Mouse (Mus musculus): ENCODE data around the gene Stk11.
A peak's percentile ranks its signal among the peaks of the same experiment; 100 is the strongest.

Gene Stk11

DNA sequence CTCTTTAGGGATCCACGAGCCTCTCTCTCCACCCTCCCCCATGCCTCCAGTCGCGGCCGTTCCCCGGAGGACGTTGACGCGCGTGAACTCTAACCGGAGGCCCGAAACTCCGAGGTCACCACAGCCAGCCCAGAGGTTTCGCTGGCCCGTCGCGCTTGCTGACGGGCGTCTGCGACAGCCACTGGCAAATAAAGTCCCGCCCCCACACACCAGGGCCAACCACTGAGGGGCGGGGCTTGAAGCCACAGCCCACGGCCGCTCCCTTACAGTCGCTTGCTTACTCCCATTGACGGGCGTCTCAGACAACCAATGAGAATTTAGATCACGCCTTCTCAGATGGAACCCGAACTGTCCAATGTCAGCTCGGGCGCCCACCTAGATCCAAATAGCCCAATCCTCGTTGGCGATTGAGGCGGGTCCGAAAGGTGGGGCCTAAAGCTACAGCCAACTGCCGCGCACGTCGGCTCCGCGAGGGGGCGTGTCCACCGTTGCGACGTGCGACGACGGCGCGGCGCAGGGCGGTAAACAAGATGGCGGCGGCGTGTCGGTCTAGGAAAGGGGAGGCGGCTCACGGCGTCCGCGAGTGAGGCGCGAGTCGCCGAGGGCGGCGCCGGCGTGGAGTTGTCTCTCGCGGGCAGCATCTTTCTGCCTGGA lies at the start of gene Stk11:
Stk11 (plus strand) TSS at position 514 of the 654 bp plus-strand sequence.
- peak; percentile 100 for DNase-seq (ENCODE audit: low spot score)

DNA sequence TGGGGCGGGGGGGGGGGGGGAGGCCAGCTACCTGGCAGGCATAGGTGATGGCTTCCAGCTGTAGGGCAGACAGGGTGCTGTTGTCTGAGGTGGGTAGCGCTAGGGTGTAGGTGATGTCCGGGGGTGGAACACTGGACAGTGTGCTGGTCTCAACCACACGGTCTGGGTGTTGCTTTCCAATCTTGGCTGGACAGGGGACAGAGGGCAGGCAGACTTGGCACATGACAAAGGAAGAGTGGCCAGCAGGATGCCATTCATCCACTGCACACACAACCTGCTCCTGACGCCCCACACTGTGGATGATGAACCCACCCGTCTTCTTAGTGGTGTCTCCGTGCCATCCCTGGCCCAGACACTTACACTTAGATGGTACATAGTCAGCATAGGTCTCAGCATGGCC lies 46.4 kb upstream of the Stk11 start:
- no peak for DNase-seq (ENCODE audit: low spot score)

DNA sequence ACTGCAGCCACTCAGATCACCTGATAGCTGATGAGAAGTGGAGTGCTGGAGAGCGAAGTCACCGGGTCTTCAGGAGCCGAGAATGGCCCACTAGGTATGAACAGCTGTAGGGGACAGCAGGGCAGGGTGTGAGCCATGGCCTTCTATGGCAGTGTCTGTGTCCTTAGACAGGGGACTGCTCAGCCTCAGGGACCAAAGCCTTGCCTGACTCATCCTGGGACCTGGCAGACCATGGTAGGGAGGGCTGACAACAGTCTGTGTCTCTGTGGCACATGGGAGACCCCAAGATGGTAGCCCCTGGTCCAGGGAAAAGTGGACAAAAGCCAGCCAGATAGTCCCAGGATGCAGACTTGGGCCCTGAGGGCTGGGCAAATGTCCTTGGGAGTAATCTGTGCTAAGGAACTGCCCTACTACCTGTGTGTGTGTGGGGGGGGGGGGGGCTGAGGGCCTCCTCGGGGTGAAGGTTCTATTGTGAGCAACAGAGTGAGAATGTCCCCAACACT lies 45.6 kb upstream of the Stk11 start:
- no peak for DNase-seq (ENCODE audit: low spot score)

DNA sequence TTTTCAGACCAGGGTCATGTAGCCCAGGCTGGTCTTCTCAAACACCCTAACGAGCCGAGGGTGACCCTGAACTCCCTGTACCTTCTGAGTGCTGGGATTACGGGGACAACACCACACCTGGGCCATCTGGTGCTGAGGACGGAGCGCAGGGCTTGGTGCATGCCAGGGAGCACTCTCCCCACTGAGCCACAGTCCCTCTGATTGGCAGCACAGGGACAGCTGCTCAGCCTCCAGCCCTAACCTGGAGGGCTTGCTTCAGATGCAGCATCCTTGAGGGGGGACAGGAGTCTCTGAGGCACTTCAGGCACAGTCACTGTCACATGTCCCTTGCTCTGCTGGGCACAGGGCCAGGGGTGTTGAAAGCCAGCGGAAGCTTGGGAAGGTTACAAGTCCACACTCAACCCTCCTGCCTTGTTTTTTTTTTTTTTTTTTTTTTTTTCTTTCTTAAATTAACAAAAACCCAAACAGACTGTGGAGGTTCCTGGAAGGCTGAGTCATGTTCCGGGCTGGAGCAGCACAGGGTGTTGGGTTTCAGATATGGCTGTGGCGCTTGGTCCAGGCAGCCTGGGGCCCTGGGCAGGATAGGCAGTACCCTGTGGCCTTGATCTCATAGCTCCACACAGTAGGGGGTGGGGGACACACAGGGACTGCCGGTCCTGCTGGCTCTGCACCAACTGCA lies 44.6 kb upstream of the Stk11 start:
- peak; percentile 49 for DNase-seq (ENCODE audit: low spot score)

DNA sequence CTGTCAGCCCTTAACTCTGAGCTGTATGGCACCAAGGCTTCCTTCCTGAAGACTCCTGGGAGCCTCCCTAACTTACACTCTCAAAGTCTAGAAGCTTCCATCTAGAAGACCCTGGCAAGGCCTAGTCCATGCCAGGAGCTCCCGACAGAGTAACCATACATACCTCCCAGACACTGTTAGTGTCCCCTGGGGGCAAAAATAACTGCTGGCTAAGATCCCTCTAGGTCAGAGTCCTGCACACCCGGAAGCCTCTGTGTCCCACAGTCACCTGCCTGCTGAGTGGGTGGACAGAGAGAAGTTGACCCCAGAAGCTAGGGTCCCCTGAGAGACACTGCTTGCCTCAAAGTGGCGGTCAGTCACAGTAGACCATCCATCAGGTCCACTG lies 44.1 kb upstream of the Stk11 start:
- no peak for DNase-seq (ENCODE audit: low spot score)

DNA sequence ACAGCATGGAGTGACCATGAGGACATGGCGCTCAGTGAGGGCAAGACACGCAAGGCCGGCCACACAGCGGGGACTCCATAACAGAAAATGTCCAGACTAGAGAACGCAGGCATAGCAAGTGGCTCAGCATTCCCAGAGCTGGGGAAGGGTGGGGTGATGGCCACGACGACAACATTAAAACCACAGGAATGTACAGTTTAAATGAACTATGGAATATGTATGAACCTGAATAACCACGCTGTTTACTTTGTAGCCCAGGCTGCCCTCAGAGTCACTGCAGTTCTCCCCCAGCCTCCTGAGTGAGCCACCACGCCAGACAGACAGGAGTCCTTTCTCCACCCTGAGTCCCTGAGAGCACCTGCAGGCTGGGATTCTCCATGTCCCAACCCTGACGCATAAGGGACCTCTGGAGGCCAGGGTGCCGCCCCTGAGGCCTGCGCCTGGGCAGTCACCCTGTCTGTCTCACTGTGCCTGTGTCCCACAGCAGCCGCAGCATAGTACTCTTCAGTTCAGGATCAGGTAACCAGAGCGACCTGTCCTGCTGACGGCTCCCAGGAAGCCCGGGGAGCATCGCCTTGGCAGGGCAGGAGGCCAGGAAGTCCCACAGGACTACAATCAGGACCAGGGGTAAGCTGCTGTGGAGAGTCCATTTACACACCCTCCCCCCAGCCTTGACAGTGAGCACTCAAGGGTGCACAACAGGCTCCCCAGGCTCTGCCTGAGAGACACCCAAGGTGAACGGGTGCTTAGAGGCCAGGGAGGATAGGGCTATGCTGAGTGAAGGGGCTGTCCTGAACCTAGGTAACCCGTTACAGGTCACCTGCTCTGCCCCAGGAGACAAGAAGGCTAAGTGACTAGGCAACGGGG lies 42.7 kb upstream of the Stk11 start:
- DNase-seq (ENCODE audit: low spot score): no peak

DNA sequence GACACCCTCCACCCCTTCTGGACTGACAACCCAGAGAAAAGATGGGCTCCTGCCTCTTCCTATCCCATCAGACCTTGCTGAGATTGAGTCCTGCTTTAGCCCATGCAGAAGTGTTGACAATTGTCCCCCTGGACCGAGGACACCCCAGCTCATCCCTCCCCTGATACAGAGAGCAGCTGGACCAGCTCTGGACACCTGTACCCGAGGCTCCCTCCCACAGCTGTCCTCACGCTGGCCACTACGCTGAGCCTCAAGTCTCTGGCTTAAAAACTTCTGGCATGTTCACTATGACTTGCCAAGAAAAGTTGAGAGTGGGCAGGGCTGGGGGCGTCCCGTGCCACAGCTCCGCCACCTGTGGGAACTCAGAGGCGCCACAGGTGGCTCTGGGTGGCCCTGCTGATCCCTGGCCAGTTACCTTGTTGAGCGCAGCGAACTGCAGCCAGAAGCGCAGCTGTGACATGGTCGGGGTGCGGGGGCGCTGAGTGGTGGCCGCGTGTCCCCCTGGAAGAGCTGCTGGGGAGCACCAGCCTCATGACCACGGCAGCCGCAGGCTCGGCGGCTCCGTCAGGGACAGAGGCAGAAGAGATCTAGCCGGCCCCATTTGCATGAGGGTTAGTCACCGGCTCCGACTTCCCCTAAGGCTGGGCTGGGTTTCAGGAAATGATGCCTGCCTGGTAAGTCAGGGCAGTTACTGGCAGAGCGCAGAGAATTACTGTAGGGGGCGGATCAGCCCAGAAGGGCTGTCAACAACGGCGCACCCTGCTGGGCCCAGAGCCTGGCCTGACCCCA lies 40.6 kb upstream of the Stk11 start:
- peak; percentile 61 for DNase-seq (ENCODE audit: low spot score)

DNA sequence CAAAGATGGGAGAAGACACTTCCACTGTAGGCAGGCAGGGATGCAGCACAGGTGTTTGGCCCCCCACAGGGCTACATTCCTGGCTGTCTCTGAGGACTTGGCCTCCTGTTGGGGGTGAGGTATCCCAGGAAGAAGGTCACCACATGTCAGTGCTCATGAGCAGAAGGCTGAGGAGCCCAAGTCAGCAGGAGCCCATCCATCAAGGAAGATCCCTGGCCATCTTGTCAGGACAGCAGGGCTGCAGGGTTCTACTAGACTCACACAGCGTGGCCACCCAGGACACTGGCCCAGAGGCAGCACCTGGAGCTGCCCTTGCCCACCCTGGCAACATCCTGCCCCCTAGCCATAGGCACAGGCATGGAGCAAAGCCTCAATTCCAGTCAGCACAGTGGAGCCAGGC lies 39.7 kb upstream of the Stk11 start:
- DNase-seq (ENCODE audit: low spot score): no peak

DNA sequence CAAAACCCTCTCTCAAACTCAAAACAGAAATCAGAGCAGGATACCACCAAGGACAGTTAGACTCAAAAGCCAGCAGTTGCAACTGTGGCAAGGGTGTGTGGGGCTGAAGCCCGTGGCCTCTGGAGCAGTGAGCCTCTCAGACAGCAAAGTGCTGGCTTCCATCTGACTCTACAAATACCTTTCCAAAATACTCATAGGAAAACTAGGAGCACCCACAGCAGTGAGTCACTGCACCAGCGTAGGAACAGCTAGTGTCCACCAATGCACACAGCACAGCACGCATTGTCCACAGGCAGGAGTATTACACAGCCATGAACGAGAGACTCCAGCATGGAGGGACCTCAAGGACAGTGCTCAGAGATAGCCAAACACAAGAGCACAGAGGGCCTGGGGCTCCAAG lies 39.2 kb upstream of the Stk11 start:
- DNase-seq (ENCODE audit: low spot score): no peak

DNA sequence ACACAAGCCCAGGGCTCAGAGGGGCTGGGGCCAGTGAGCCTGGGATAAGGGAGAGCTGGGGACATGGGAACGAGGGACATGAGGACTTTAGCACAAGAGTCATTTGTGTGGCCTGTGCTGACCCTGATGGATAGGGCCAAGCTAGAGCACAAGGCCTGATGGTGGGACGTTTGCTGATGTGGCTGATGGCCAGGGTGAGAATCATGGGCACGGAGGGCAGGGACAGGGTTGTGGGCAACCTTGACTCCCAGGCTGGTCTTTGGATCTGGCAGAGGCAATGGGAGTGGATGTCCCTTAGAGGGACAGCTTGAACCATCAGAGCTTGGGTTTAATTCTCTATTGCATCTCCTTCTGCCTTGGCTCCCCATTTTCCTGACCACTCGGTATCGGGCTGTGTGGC lies 38.3 kb upstream of the Stk11 start:
- no peak for DNase-seq (ENCODE audit: low spot score)

DNA sequence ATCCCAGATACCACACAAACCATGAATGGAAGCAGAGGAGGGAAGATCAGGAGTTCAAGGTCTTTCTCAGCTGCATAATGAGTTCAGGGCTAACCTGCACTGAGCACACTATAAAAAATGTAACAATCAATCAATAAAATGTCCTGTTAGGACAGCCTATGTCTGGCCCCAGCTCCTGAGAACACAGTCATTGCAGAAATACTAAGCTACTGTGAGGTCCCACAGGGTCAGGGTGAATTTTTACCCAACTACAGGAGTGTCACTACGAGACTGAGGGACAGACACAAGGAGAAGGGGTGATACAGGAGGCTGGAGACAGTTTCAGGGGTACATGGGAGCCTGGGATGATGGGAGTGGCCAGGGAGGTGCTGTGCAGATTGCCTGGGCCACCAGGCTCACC lies 37.2 kb upstream of the Stk11 start:
- no peak for DNase-seq (ENCODE audit: low spot score)

DNA sequence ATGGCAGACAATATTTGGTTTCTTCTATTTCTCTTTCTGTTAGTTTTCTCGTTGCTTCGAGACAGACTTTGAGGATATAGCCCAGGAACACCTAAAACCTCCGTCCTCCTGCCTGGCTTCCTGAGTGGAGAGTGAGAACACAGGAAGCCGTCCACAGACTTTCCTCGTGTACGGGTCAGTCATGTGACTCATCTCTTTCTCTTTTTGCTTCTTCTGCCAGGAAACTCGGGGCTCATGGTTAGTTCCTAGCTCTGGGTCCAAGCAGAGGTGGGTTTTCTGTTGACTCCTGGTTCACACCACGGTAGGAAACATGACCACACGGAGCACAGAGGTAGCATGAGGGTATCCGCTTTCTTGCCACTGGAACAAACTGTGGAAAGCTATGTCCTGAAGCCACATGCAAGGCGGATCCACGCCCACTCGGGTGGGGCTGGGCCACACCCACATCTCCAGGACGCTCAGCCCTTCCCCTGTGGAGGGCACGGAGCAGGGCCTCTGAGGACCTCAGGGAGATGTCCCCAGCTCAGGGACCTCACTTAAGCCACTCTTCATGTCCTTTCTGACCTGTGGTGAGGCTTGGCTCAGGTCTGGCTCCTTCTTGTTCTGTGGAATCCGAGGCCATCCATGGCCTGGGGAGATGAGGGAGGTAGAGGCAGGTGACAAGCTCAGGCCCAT lies 35.1 kb upstream of the Stk11 start:
- no peak for DNase-seq (ENCODE audit: low spot score)

DNA sequence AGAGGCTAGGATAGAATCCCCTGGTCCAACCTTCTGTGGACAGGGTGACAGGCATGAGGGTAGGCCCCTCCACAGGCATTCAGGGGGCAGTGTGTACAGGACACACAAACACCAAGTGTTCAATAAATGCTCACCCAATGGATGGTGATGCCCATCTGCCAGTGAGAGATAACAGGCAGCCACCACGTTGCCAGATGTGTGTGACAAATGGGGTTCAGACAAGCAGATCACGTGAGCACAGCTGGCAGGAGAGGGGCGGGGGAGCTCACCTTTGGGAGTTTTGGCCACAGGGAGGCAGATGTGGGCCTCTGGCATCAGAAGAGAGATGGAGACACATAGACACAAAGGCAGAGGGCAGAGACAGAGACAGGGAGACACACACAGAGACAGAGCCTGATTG lies 34.5 kb upstream of the Stk11 start:
- DNase-seq (ENCODE audit: low spot score): no peak

DNA sequence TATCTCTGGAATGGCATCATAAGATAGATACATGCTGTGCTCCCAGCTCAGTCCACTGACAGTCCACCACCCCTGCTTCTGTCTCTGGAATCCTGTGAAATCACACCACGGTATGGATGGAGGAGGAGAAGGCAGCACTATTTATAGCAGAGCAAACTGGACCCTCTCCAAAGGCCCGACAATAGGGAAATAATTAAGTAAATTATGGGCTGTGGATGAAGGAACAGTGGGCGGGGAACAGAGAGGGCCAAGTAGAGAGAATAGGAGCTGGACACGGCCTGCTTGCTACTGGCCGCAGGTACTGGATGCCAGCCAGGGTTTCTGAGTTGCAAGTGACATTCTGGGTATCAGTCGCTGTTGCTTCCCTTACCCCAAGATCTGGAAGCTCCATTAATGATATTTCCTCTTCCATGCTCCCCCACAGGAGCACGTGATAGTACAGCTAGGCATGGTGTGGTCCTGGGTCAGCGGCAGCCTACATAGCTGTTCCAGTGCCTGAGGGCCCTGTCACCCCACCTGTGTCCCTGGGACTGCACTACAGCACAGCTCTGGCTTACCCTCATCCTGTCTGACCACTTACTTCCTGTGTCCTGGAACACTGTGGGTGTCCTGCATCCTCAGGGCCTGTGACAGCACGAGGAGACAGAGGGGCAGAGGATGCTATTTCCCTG lies 30.7 kb upstream of the Stk11 start:
- DNase-seq (ENCODE audit: low spot score): no peak

DNA sequence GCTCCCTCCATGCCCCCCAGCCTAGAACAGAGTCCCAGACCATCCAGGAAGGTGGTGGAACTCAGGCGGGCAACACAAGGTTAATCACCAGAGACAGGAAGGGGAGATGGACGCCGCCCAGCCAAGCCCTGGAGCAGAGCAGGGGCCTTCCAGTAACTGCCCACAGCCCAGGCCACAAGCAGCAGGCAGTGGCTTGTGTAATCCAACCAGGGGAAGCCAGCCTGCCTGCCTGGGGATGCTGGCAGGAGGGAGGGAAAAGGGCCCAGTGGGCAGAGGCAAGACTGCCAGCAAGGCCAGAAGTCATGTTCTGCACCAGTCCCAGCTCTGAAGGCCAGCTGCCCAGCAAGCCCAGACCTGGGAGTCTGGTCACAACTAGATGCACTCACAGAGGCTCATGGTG lies 28.8 kb upstream of the Stk11 start:
- DNase-seq (ENCODE audit: low spot score): no peak

DNA sequence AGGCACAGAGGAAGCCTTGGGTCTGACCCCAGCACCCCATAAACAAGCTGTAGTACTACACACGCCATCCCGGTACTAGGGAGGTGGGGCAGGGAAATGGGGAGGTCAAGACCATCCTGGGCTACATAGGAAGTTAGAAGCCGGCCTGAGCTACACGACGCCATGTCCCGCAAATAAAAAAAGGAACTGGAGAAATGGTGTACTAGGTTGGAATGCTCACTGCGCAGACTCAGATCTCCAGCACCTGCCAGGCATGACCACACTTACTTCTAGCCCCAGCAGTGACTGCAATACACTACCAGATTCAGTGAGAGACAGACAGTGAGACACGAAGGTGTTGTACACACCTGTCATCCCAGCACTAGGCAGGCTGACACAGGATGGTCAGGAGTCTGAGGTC lies 28.1 kb upstream of the Stk11 start:
- no peak for DNase-seq (ENCODE audit: low spot score)

DNA sequence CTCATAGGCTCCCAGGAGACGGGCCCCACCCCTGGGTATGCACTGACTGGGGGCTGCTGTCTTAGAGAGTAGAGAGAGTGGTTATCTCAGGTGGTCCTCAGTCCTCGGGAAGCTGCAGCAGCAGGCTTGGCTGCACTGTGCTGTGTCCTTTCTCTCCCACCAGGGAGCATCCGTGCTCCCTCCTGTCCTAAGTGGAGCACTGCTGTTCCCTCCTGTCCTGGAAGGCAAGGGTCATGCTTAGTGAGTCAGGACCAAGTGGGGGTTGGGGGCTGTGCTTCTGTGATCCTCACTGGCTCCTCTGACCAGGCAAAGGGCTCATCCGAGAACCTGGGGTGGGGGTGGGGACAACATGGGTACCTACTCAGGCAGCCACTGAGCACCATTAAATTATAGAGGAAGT lies 26.5 kb upstream of the Stk11 start:
- DNase-seq (ENCODE audit: low spot score): peak; percentile 28

DNA sequence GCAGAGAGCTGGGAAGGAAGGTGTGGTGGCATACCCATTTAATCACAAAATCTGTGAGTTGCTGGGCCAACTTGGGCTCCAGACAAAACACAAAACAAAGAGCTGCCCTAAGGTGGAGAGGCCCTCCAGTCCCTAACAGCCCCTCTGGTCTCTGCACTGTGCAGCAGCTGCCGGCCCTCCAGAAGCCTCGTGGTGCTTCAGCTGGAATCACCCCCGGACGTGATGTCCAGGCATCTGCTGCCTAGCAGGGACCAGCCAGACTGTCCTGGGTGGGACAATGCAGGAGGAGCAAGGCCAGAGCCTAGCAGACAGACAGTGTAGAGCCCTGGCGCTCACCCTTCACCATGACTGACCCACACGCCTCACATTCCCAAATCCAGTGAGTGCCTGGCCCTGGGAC lies 24.1 kb upstream of the Stk11 start:
- DNase-seq (ENCODE audit: low spot score): no peak

DNA sequence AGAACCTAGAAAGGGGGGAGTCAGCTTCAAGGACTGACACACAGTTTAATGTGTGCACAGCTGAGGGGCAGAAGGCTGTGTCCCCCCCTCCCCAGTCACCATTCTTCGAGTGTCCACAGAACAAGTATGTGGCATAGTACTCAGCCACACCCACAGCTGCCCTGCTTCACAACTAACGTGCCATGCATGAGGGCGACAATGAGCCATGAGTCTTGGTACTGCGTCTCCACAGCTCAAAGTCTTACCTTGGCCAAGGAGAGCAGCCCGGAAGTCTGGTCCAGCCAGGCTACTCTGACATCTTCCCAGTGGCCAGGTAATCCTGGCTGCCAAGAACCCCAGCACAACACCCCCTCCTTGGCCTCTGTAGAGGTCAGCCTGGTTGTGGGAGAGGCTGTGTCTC lies 22.9 kb upstream of the Stk11 start:
- DNase-seq (ENCODE audit: low spot score): no peak

DNA sequence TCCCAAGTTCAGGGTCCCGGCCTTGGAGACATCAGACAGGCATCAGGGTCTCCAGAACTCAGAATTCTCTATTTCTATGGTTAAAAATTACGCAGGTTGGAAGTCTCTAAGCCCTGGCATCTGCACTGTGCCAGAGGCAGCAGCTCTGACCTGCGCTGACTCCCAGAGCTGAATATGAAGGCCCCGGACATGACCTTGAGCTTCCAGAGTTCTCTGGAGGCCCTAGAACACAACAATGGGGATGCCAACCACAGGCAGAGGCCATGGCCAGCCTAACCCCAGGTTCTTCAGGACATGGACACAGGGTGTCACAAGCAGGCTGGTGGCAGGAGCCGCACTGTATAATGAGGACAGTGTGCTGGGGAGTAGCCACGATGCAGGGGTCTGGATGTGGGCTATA lies 21.5 kb upstream of the Stk11 start:
- no peak for DNase-seq (ENCODE audit: low spot score)

DNA sequence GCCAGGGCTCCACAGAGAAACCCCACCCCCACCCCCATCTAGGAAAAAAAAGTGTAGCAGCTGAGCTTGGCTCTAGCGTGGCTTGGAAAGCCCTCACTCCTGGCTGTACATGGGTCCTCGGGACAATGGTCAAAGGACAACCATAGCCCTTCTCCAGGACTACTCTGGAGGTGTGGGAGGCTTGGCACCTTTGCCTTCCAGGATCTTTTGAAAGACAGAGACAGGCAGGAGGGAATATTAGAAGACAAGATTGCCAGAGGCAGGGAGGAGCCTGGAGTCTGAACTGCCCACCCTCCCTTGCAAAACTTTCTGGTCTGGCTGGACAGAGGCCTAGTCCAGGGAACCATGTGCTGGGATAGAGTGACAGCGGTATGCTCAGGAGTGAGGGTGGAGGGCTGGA lies 20.9 kb upstream of the Stk11 start:
- no peak for DNase-seq (ENCODE audit: low spot score)

Data from embryo, embryonic 10 days (tissue).